In the genomic region with DNA sequence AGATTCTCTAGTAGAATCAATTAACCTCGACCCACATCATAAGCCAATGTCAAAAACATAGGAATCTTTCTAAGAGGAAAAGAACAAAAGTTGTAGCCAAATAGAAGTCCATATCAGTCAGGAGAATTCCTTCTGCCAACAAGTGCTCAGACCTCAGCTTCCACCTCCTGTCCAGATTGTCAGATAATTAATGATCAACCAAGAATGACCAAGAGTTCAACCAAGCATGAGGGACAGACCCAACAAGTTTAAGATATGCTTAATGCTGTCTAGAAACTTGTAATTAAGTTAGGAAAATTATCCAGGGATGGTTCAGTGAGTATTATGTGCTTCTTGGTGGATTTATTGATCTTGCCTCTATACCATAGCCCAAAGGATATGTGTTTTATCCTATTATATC, we compare ENCODE assay signal across 16 mouse cellular contexts.
"Had no signal": no experiment of that assay in that cellular context is flagged by ENCODE, and none has a peak within 500 bp of the region (broad histone marks: within the 10 kb centered on the region; RNA-seq: fewer than 3 reads in every experiment).

No protein-coding gene starts in this region.

- H3K4me1 ChIP-seq: limb, embryonic 13.5 days; megakaryocyte, embryonic 14.5 days; midbrain, embryonic 12.5 days; neural tube, embryonic 13.5 days had no signal

- H3K36me3 ChIP-seq: limb, embryonic 13.5 days; midbrain, embryonic 12.5 days; neural tube, embryonic 13.5 days had no signal

- ATAC-seq: hindbrain, postnatal 0 days; midbrain, embryonic 16.5 days had no signal

- H3K27ac ChIP-seq: hindbrain, postnatal 0 days; limb, embryonic 13.5 days; midbrain, embryonic 12.5 days; neural tube, embryonic 13.5 days had no signal

- H3K4me2 ChIP-seq: limb, embryonic 13.5 days; liver, embryonic 11.5 days; lung, embryonic 14.5 days; midbrain, embryonic 12.5 days; neural tube, embryonic 13.5 days had no signal

- H3K9ac ChIP-seq: limb, embryonic 13.5 days; lung, embryonic 14.5 days; midbrain, embryonic 12.5 days; neural tube, embryonic 13.5 days had no signal

- H3K4me3 ChIP-seq: limb, embryonic 13.5 days; megakaryocyte, embryonic 14.5 days; midbrain, embryonic 12.5 days; neural tube, embryonic 13.5 days had no signal

- H3K27me3 ChIP-seq: limb, embryonic 13.5 days; megakaryocyte, embryonic 14.5 days; midbrain, embryonic 12.5 days; neural tube, embryonic 13.5 days had no signal

- H3K9me3 ChIP-seq: megakaryocyte, embryonic 14.5 days had no signal

- DNase-seq: left cerebral cortex, postnatal 4 days; lung, embryonic 14.5 days; lung, postnatal 10 days; lung, postnatal 4 days; retina, postnatal 1 day; right cerebral cortex, postnatal 4 days; spleen, adult 18-20 months; thymus, adult 18-20 months; thymus, postnatal 25 days had no signal
